Mouse (Mus musculus): ENCODE measurements around the gene Rab5b. TPM values are rescaled to one million over a fixed set of nuclear protein-coding genes. Genes with fewer than 3 reads are reported as not detected.

Rab5b gene
- polyA plus RNA-seq, 1 experiment: 27.0 TPM

DNA sequence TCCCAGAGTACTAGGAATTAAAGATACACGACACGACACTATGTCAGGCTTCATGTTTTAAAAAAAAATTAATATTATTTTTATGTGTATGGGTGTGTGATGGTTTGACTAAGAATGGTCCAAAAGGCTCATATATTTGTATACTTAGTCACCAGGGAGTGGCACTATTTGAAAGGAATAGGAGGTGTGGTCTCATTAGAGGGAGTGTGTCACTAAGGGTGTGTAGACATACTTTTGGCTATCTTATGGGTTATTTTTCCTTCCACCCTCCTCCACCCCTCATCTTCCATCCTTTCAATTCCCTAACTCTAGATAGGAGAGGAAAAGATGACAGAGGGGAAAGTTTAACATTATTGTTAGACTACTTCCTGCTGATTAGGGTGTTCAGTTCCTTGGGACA lies 30.3 kb downstream of the Rab5b start:
- Histone ChIP-seq H3ac (ENCODE audit: control insufficient read depth, insufficient read length, low read depth) (no peak overlapping the region), H3K36me3 (ENCODE audit: control insufficient read depth, insufficient read depth) (no peaks in the 10 kb centered on the region), H3K4me3 (ENCODE audit: insufficient read depth, poor library complexity, severe bottlenecking) (no peak overlapping the region), H3K27me3 (ENCODE audit: control insufficient read depth, insufficient read depth, insufficient read length) (no peaks in the 10 kb centered on the region), H3K79me2 (ENCODE audit: control insufficient read depth, insufficient read depth) (no peaks in the 10 kb centered on the region), H3K79me3 (ENCODE audit: low read depth) (no peaks in the 10 kb centered on the region)
- TF ChIP-seq USF1 (IDR thresholded peaks at IDR 0.05; ENCODE audit: low read depth) (no peak), CTCF (IDR thresholded peaks at IDR 0.05; ENCODE audit: control insufficient read depth, insufficient read depth, insufficient read length) (no peak), FOSL1 (IDR thresholded peaks at IDR 0.05; ENCODE audit: insufficient read depth, low read length, poor library complexity, severe bottlenecking) (no peak), CEBPB (IDR thresholded peaks at IDR 0.05; ENCODE audit: low read depth) (no peak), MAX (IDR thresholded peaks at IDR 0.05) (no peak), MYOG (IDR thresholded peaks at IDR 0.05; ENCODE audit: control insufficient read depth, extremely low read depth, insufficient read length) (no peak), MYOD1 (IDR thresholded peaks at IDR 0.05; ENCODE audit: control insufficient read depth, insufficient read length, low read depth) (no peak)

- H3ac ChIP-seq (ENCODE audit: control insufficient read depth, insufficient read length, low read depth): no peak overlapping the region
- no peaks in the 10 kb centered on the region for H3K79me3 ChIP-seq (ENCODE audit: low read depth)
- no peaks in the 10 kb centered on the region for H3K79me2 ChIP-seq (ENCODE audit: control insufficient read depth, insufficient read depth)
- H3K36me3 ChIP-seq (ENCODE audit: control insufficient read depth, insufficient read depth): no peaks in the 10 kb centered on the region
- H3K4me3 ChIP-seq (ENCODE audit: insufficient read depth, poor library complexity, severe bottlenecking): no peak overlapping the region
- no peaks in the 10 kb centered on the region for H3K27me3 ChIP-seq (ENCODE audit: control insufficient read depth, insufficient read depth, insufficient read length)
- TF ChIP-seq FOSL1 (IDR thresholded peaks at IDR 0.05; ENCODE audit: insufficient read depth, low read length, poor library complexity, severe bottlenecking): no peak
- no peak for TF ChIP-seq CEBPB (IDR thresholded peaks at IDR 0.05; ENCODE audit: low read depth)
- TF ChIP-seq CTCF (IDR thresholded peaks at IDR 0.05; ENCODE audit: control insufficient read depth, insufficient read depth, insufficient read length): no peak
- no peak for TF ChIP-seq MAX (IDR thresholded peaks at IDR 0.05)
- no peak for TF ChIP-seq MYOG (IDR thresholded peaks at IDR 0.05; ENCODE audit: control insufficient read depth, extremely low read depth, insufficient read length)
These were observed 30.8 kb downstream of the Rab5b start for GRCm38 (mm10) chr10:128665307-128665706.

DNA sequence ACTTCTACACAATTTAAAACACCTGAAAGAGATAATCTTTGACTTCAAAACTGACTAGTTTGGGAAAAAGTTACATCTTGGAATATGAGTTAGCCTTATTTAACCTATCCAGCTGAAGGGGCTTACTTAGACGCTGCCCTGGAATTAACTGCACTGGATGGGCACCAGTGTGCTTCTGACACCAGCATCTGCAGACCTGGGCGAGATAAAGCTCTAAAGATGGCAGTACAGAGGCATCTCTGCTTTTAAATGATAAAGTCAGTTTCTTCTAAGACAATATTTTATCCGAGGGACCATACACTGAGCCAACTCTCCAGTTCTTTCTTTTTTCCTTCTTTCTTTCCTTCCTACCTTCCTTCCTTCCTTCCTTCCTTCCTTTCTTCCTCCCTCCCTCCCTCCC lies 31.3 kb downstream of the Rab5b start:
- H3K27me3 ChIP-seq (ENCODE audit: control insufficient read depth, insufficient read depth, insufficient read length): no peaks in the 10 kb centered on the region
- no peaks in the 10 kb centered on the region for H3K79me3 ChIP-seq (ENCODE audit: low read depth)
- H3ac ChIP-seq (ENCODE audit: control insufficient read depth, insufficient read length, low read depth): no peak overlapping the region
- TF ChIP-seq USF1 (IDR thresholded peaks at IDR 0.05; ENCODE audit: low read depth): no peak
- TF ChIP-seq MYOD1 (IDR thresholded peaks at IDR 0.05; ENCODE audit: control insufficient read depth, insufficient read length, low read depth): no peak
- H3K4me3 ChIP-seq (ENCODE audit: insufficient read depth, poor library complexity, severe bottlenecking): no peak overlapping the region
- H3K36me3 ChIP-seq (ENCODE audit: control insufficient read depth, insufficient read depth): no peaks in the 10 kb centered on the region
- no peaks in the 10 kb centered on the region for H3K79me2 ChIP-seq (ENCODE audit: control insufficient read depth, insufficient read depth)

- no peaks in the 10 kb centered on the region for H3K79me2 ChIP-seq (ENCODE audit: control insufficient read depth, insufficient read depth)
- H3K79me3 ChIP-seq (ENCODE audit: low read depth): no peaks in the 10 kb centered on the region
- H3K4me3 ChIP-seq (ENCODE audit: insufficient read depth, poor library complexity, severe bottlenecking): no peak overlapping the region
- H3ac ChIP-seq (ENCODE audit: control insufficient read depth, insufficient read length, low read depth): no peak overlapping the region
- TF ChIP-seq MAX (IDR thresholded peaks at IDR 0.05): no peak
- no peak for TF ChIP-seq MYOD1 (IDR thresholded peaks at IDR 0.05; ENCODE audit: control insufficient read depth, insufficient read length, low read depth)
- TF ChIP-seq FOSL1 (IDR thresholded peaks at IDR 0.05; ENCODE audit: insufficient read depth, low read length, poor library complexity, severe bottlenecking): no peak
- TF ChIP-seq CTCF (IDR thresholded peaks at IDR 0.05; ENCODE audit: control insufficient read depth, insufficient read depth, insufficient read length): no peak
- TF ChIP-seq USF1 (IDR thresholded peaks at IDR 0.05; ENCODE audit: low read depth): no peak
- TF ChIP-seq CEBPB (IDR thresholded peaks at IDR 0.05; ENCODE audit: low read depth): no peak
- no peak for TF ChIP-seq MYOG (IDR thresholded peaks at IDR 0.05; ENCODE audit: control insufficient read depth, extremely low read depth, insufficient read length)
- H3K36me3 ChIP-seq (ENCODE audit: control insufficient read depth, insufficient read depth): no peaks in the 10 kb centered on the region
- no peaks in the 10 kb centered on the region for H3K27me3 ChIP-seq (ENCODE audit: control insufficient read depth, insufficient read depth, insufficient read length)
These were observed 32.4 kb downstream of the Rab5b start for GRCm38 (mm10) chr10:128663441-128664220.

GRCm38 (mm10) chr10:128662465-128662864 lies 33.6 kb downstream of the Rab5b start:
- Histone ChIP-seq H3K27me3 (ENCODE audit: control insufficient read depth, insufficient read depth, insufficient read length) (no peaks in the 10 kb centered on the region), H3ac (ENCODE audit: control insufficient read depth, insufficient read length, low read depth) (no peak overlapping the region), H3K36me3 (ENCODE audit: control insufficient read depth, insufficient read depth) (no peaks in the 10 kb centered on the region), H3K4me3 (ENCODE audit: insufficient read depth, poor library complexity, severe bottlenecking) (no peak overlapping the region), H3K79me2 (ENCODE audit: control insufficient read depth, insufficient read depth) (no peaks in the 10 kb centered on the region), H3K79me3 (ENCODE audit: low read depth) (no peaks in the 10 kb centered on the region)
- TF ChIP-seq FOSL1 (IDR thresholded peaks at IDR 0.05; ENCODE audit: insufficient read depth, low read length, poor library complexity, severe bottlenecking): no peak
- TF ChIP-seq MYOD1 (IDR thresholded peaks at IDR 0.05; ENCODE audit: control insufficient read depth, insufficient read length, low read depth): no peak
- TF ChIP-seq CTCF (IDR thresholded peaks at IDR 0.05; ENCODE audit: control insufficient read depth, insufficient read depth, insufficient read length): no peak
- no peak for TF ChIP-seq MAX (IDR thresholded peaks at IDR 0.05)
- TF ChIP-seq MYOG (IDR thresholded peaks at IDR 0.05; ENCODE audit: control insufficient read depth, extremely low read depth, insufficient read length): no peak
- TF ChIP-seq USF1 (IDR thresholded peaks at IDR 0.05; ENCODE audit: low read depth): no peak
- no peak for TF ChIP-seq CEBPB (IDR thresholded peaks at IDR 0.05; ENCODE audit: low read depth)

DNA sequence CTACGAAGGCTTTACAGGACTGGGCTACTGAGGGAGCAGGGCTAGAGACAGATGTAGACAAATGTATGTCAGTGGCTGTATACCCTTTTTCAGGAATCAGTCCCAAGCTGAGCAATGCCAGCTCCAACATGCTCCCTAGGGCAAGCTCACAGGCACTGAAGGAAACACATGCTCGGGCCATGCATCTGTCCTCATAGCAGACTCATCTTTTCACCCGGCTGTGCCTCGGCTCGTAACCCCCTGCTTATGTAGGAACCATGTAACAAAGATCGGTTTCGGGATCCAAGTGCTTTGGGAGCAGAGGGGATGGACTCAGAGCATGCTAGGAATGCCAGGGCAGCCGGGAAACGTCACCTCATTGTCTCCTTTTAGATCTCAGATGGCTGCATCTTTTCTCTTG lies 36.6 kb downstream of the Rab5b start:
- H3K79me2 ChIP-seq (ENCODE audit: control insufficient read depth, insufficient read depth): no peaks in the 10 kb centered on the region
- no peaks in the 10 kb centered on the region for H3K36me3 ChIP-seq (ENCODE audit: control insufficient read depth, insufficient read depth)
- TF ChIP-seq CTCF (IDR thresholded peaks at IDR 0.05; ENCODE audit: control insufficient read depth, insufficient read depth, insufficient read length) (no peak), MYOG (IDR thresholded peaks at IDR 0.05; ENCODE audit: control insufficient read depth, extremely low read depth, insufficient read length) (no peak), MYOD1 (IDR thresholded peaks at IDR 0.05; ENCODE audit: control insufficient read depth, insufficient read length, low read depth) (no peak), USF1 (IDR thresholded peaks at IDR 0.05; ENCODE audit: low read depth) (no peak), MAX (IDR thresholded peaks at IDR 0.05) (no peak), FOSL1 (IDR thresholded peaks at IDR 0.05; ENCODE audit: insufficient read depth, low read length, poor library complexity, severe bottlenecking) (no peak), CEBPB (IDR thresholded peaks at IDR 0.05; ENCODE audit: low read depth) (no peak)
- H3K4me3 ChIP-seq (ENCODE audit: insufficient read depth, poor library complexity, severe bottlenecking): no peak overlapping the region
- H3ac ChIP-seq (ENCODE audit: control insufficient read depth, insufficient read length, low read depth): no peak overlapping the region
- no peaks in the 10 kb centered on the region for H3K27me3 ChIP-seq (ENCODE audit: control insufficient read depth, insufficient read depth, insufficient read length)
- peaks cover 1% of the 10 kb centered on the region for H3K79me3 ChIP-seq (ENCODE audit: low read depth)
